Mouse (Mus musculus) mature B cell (primary cell): ENCODE measurements around the gene Gm17482.
"Not testable (repeated sequence)": the region's sequence is repeated elsewhere in the genome, so short reads cannot be mapped to it uniquely, and the experiment has no call there.

ENCODE experiments used
- in situ Hi-C: fragments of 300-500 bp; cut with MboI; formaldehyde crosslinking; loops from 2 replicates; pipeline ENCODE4 v1.14.3; 2019

The Gm17482 gene

GRCm38 (mm10) chr6:115227043-115227442, at the start of gene Gm17482:
Gene Gm17482, plus strand, starts transcription at chr6:115227343.
- in situ Hi-C loops: no loop called here

GRCm38 (mm10) chr6:115178826-115179225, 48.3 kb upstream of the Gm17482 start:
- in situ Hi-C loops: no loop called here

- in situ Hi-C loops: no loop called here
Observed at GRCm38 (mm10) chr6:115181094-115181493, 46.0 kb upstream of the Gm17482 start.

DNA sequence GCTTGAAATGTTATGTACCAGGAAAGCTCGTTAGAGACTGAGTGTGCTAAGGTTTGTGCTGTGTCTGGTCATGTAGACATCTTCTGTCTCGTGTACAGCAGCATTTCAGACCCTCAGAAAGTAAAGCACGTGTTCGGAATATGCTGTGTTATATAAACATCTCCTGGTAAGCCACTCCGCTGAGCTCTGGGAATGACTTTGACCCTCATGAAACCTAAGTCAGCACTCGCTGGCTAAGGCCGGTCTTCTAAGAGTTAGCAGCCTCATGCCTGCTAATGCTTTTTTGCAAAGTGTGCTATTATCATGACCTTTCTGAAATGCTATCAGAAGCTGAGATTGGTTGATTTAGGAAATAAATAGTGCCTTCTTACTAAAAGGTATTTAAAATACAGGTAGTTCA, 36.0 kb upstream of the Gm17482 start:
- in situ Hi-C loops: no loop called here

DNA sequence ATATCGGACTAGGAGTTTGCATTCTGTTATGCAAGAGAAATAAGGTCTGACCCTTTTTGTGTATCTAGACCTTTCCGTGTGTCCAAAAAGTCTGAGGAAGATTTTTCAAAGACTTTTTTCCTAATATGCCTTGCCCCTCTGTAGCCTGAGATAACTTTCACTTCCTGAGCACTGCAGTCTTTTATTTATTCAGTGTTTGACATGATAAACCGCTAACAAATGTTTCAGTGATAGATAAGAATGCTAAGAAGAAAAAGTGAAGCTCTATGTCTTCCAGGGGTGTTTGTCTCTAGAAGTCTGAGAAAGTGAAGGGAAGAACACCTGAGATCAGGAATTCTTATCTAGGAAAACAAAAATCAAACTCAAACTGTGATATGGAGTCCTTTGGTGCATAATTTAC, 26.4 kb upstream of the Gm17482 start:
- in situ Hi-C loops: no loop called here

DNA sequence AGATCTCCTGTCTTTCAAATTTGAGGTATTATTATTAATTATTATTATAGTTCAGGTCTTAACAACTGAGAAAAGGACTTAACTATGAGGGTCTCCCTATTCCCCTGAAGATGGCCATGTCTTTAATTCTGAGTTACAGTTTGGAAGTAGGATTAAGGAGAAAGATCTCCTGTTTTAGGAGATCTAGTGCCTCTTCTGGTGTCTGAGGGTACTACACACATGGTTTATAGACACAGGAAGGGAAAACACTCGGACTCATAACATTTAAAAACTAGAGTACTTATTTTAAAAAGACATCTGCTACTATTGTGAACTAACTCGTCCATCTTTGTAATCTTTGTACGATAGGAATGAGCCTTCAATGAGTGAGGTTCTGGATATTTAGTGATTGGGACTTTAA, 24.1 kb upstream of the Gm17482 start:
- in situ Hi-C loops: no loop called here

DNA sequence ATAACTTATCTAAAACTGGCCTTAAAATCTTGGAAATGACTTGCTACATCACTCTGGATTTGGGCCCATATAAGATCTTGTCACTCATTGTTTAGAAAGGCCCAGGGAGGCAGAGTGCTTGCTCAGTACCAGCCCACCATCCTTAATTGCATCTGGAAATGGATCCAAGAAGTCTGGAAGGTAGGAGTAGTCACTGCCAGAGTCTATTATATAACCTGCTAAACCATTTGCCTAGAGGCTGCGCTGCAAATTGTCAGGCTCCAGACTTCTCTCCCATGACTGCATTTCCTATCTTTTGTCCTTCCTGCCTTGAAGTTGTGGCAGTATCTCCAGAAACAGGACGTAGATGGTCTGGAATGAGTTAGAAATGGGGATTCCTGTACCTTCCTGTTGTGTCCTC, 17.0 kb upstream of the Gm17482 start:
- in situ Hi-C loops: no loop called here

DNA sequence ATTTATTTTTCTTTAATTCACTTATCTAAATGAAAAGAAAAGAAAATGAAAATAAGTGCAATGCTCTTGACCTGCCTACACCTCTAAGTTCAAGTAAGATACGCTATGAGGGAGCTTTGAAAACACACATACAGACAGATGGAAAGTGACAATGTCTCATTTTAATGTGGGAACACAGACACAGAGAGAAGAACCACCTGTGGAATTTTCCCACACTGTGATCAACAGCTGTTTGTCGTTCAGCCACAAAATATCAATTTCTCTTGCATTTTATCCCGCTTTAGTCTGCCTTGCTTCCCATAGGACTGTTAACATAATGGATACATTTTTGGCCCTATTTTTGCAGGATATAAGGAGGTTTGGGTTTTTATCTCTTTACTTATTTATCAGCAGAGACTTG, 16.3 kb upstream of the Gm17482 start:
- in situ Hi-C loops: no loop called here

DNA sequence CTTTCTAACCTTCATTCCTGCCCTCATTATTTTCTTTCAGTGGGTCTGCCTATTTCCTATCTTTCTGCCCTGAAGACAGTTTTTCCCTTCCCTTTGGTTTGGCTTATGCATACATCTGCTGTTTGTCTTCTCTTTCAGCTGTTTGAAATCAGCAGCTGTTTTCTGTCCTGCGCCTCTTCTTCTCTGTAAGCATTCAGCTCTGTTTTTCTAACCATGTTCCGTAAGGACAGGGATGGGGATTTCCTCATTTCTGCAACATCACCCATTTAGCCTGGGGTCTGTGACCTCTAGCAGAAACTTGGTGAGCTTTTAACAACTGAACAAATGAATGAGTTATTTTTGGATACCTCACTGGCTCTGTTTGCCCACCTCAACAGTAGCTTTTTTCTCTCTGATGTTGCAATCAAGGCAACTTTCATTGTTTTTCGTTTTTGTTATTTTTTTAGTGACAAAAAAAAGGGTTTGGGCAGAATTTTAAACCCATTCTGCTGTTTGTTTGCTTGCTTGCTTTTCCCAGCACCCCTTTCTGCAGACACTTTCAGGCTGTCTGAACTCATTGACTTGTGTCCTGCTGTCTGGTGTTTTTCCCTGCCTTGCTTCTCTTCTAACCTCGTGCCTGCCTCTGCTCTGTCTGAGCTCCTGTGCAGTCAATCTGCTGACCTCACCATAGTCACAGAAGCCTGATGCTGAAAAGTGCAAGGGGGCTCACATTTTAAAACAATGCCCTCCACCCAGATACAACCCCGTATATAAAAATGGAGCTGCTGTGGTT, 14.8 kb upstream of the Gm17482 start:
- in situ Hi-C loops: no loop called here

GRCm38 (mm10) chr6:115213129-115213528, 14.0 kb upstream of the Gm17482 start:
- in situ Hi-C loops: no loop called here

GRCm38 (mm10) chr6:115221215-115221641, 5.9 kb upstream of the Gm17482 start:
- in situ Hi-C loops: no loop called here

DNA sequence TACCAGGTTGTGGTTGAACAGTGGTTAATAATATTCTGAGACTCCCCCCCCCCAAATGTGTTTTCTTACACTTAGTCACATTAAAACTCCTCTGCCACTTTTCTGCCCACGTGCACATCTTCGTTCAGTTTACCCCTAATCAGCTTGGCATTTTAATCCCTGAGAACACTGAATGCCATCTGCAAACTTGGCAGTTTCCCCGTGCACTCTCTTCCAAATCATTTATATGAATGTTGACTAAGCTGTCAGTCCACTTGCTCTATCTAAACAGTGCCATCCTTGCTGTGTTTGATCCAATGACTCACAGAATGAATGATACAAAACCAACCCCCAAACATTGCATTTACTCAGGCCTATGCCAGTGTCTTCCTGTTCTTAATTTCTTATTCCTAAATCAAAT, 1.6 kb upstream of the Gm17482 start:
- in situ Hi-C loops: no loop called here

- in situ Hi-C loops: no loop called here
Observed at GRCm38 (mm10) chr6:115227529-115227928, 386 bp downstream of the Gm17482 start.

DNA sequence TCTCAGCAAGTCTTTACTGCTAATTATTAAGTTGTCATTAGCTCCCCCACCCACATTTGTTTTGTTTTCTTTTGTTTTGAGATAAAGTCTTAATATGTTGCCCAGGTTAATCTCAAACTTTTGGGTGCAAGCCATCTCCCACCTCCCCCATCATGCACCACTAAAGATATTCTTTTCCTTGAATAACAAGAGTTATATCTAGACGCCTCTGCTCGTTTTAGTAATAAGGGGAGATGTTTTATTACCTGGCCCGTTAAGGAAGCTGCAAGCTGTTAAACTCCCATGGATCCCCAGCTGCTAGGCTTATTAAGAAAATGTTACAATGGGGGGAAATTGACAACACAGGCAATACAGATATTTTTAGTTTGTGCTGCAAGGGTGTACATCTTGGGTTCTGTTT, 3.4 kb downstream of the Gm17482 start:
- in situ Hi-C loops: no loop called here

DNA sequence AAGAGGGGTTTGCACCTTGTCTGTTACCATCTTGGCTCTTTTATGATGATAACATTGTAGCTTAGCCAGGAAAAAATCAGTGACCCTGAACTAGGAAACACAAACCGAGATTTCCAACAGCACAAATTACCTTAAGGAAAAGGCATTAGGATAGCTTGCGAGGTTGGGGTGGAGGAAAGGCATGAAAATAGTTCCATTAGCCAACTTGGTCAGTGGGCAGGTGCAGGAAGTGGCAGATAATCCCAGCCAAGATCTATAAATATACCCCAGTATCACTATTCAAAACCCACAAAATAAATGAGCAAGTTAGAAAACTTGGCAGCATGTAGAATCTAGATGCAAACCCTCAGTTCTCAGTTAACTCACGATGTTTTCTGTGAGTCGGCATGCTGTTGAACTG, 4.7 kb downstream of the Gm17482 start:
- in situ Hi-C loops: no loop called here

GRCm38 (mm10) chr6:115232562-115232961, 5.4 kb downstream of the Gm17482 start:
- in situ Hi-C loops: no loop called here

GRCm38 (mm10) chr6:115238031-115239027, 11.2 kb downstream of the Gm17482 start:
- in situ Hi-C loops: no loop called here

GRCm38 (mm10) chr6:115239335-115239734, 12.2 kb downstream of the Gm17482 start:
- in situ Hi-C loops: no loop called here

- in situ Hi-C loops: not testable (repeated sequence)
Observed at GRCm38 (mm10) chr6:115240431-115240830, 13.3 kb downstream of the Gm17482 start.

- in situ Hi-C loops: no loop called here
Observed at GRCm38 (mm10) chr6:115241131-115241699, 14.1 kb downstream of the Gm17482 start.

GRCm38 (mm10) chr6:115241939-115242338, 14.8 kb downstream of the Gm17482 start:
- in situ Hi-C loops: no loop called here

DNA sequence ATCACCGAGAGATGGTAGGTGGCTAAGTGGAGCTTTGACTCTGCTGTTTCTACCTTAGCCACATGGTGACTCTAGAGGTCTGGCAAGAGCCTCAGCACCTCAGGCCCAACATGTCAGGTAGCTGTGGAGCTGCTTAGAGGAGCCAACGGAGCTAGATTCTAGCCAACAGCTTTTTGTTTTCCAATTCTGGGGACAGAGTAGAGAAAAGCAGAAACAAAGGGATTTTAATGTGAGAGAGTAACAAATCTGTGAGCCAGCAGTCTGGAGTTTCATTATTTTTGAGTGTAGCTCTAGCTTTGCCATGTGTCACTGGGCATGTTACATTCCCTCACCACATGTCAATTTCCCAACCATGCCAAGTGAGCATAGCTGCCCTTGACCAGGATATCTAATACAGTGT, 17.1 kb downstream of the Gm17482 start:
- in situ Hi-C loops: no loop called here
